ENCODE assay signal across 11 mouse cellular contexts in genomic region chr10:117754609-117754940, GRCm38 (mm10).
"Had no signal": no experiment of that assay in that cellular context is flagged by ENCODE, and none has a peak within 500 bp of the region (broad histone marks: within the 10 kb centered on the region; RNA-seq: fewer than 3 reads in every experiment).

No protein-coding gene starts in this region.

- ATAC-seq: intestine, postnatal 0 days; midbrain, embryonic 13.5 days had no signal

- H3K4me2 ChIP-seq: limb, embryonic 13.5 days; lung, embryonic 15.5 days; midbrain, embryonic 13.5 days had no signal

- H3K9ac ChIP-seq: limb, embryonic 13.5 days; liver, embryonic 14.5 days; lung, embryonic 15.5 days; midbrain, embryonic 13.5 days had no signal

- DNase-seq: kidney, adult 8-10 months; kidney, postnatal 36 days; left cerebral cortex, postnatal 4 days; right cerebral cortex, postnatal 14 days had no signal

- H3K27me3 ChIP-seq: limb, embryonic 13.5 days; lung, embryonic 15.5 days; midbrain, embryonic 13.5 days had no signal

- H3K4me1 ChIP-seq: limb, embryonic 13.5 days; lung, embryonic 15.5 days; midbrain, embryonic 13.5 days had no signal

- H3K4me3 ChIP-seq: limb, embryonic 13.5 days; lung, embryonic 15.5 days; midbrain, embryonic 13.5 days had no signal

- H3K9me3 ChIP-seq: limb, embryonic 13.5 days; lung, embryonic 15.5 days; midbrain, embryonic 13.5 days had no signal

- H3K27ac ChIP-seq: kidney, postnatal 0 days; limb, embryonic 13.5 days; liver, embryonic 14.5 days; lung, embryonic 15.5 days; midbrain, embryonic 13.5 days; stomach, postnatal 0 days had no signal
